Mouse (Mus musculus) neural tube, embryonic 11.5 days (tissue): ENCODE data around the gene Gab1. TPM values are rescaled to one million over a fixed set of nuclear protein-coding genes. Genes with fewer than 3 reads are reported as not detected.

Source experiments
- ATAC-seq: fragments of 200-750 bp; cut with Nextera tagmentation; 2 replicates; pipeline ENCODE4 v1.8.0; 2017; ENCODE audit warnings: moderate number of reproducible peaks, mild to moderate bottlenecking, moderate TSS enrichment, moderate library complexity; ENCODE audit not compliant: insufficient read depth, low FRiP score, low TSS enrichment
- DNase-seq: peaks from one replicate; pipeline ENCODE4 v3.0.0-alpha.2; 2015; ENCODE audit warnings: low spot score
- H3K27ac ChIP-seq: fragments of 300-500 bp; sonication (generic); 2 replicates; pipeline ENCODE4 v1.5.1; 2014; ENCODE audit warnings: low read depth, mild to moderate bottlenecking, low read length
- H3K27me3 ChIP-seq: fragments of 300-500 bp; sonication (generic); 2 replicates; pipeline ENCODE4 v1.6.1; 2014; ENCODE audit warnings: mild to moderate bottlenecking, low read length, mixed read lengths; ENCODE audit not compliant: control insufficient read depth, insufficient read depth
- H3K36me3 ChIP-seq: fragments of 300-500 bp; sonication (generic); 2 replicates; pipeline ENCODE4 v1.6.1; 2014; ENCODE audit warnings: mild to moderate bottlenecking, low read length, moderate library complexity, mixed read lengths; ENCODE audit not compliant: control insufficient read depth, insufficient read depth
- H3K4me1 ChIP-seq: fragments of 300-500 bp; sonication (generic); 2 replicates; pipeline ENCODE4 v1.6.1; 2014; ENCODE audit warnings: low read length, mixed read lengths; ENCODE audit not compliant: control insufficient read depth, insufficient read depth
- H3K4me2 ChIP-seq: fragments of 300-500 bp; sonication (generic); 2 replicates; pipeline ENCODE4 v1.6.1; 2014; ENCODE audit warnings: low read depth, mild to moderate bottlenecking, moderate library complexity
- H3K4me3 ChIP-seq: fragments of 300-500 bp; sonication (generic); 2 replicates; pipeline ENCODE4 v1.5.1; 2014; ENCODE audit warnings: low read depth, low read length
- H3K9ac ChIP-seq: fragments of 300-500 bp; sonication (generic); 2 replicates; pipeline ENCODE4 v1.6.1; 2014; ENCODE audit warnings: mild to moderate bottlenecking, low read length
- H3K9me3 ChIP-seq: fragments of 300-500 bp; sonication (generic); 2 replicates; pipeline ENCODE4 v1.6.1; 2016; ENCODE audit warnings: low read length; ENCODE audit not compliant: control insufficient read depth
- WGBS: fragments of 180-500 bp; shearing (Covaris S2); extraction: QIAGEN DNeasy Blood & Tissue Kit; methylation state at CpG from one replicate; pipeline ENCODE4 v1.1.7; 2014; 5-methylcytosine and 5-hydroxymethylcytosine counted together
- polyA plus RNA-seq: library from polyadenylated mRNA; unstranded; fragments of >200 nt; fragmentation: Nextera tagmentation; extraction: Ambion mirVana; gene quantifications from 2 replicates; pipeline ENCODE4 v1.2.1, GENCODE M21; 2014

The Gab1 gene
- polyA plus RNA-seq, 1 experiment from 2014 or later, result 24.5 TPM

- no peak for ATAC-seq
- Histone ChIP-seq H3K27ac (peak overlapping the region; percentile 36; the same call in 1 of the 2 replicates), H3K9me3 (no peaks in the 10 kb centered on the region), H3K36me3 (no peaks in the 10 kb centered on the region), H3K4me2 (no peak overlapping the region), H3K9ac (no peak overlapping the region), H3K4me1 (peaks cover 4% of the 10 kb centered on the region; the same call in 1 of the 2 replicates), H3K4me3 (no peak overlapping the region), H3K27me3 (no peaks in the 10 kb centered on the region)
- DNase-seq, result no peak
- WGBS, result 25% methylated on average over 4 of the region's 4 CpGs
Measured at GRCm38 (mm10) chr8:80804066-80804619, 76.2 kb downstream of the Gab1 start.

- no peak overlapping the region for H3K9ac ChIP-seq
- H3K4me1 ChIP-seq, result 0 out of 2 replicates have a peak, but pooled peaks cover 2% of the 10 kb centered on the region
- ATAC-seq (no peak), DNase-seq (no peak)
- no peak overlapping the region for H3K27ac ChIP-seq
- H3K4me2 ChIP-seq, result no peak overlapping the region
- no peaks in the 10 kb centered on the region for H3K9me3 ChIP-seq
- H3K27me3 ChIP-seq, result no peaks in the 10 kb centered on the region
- H3K4me3 ChIP-seq, result no peak overlapping the region
- no peaks in the 10 kb centered on the region for H3K36me3 ChIP-seq
- 89% methylated on average over 3 of the region's 3 CpGs for WGBS
Measured at GRCm38 (mm10) chr8:80798778-80799177, 81.5 kb downstream of the Gab1 start.

DNA sequence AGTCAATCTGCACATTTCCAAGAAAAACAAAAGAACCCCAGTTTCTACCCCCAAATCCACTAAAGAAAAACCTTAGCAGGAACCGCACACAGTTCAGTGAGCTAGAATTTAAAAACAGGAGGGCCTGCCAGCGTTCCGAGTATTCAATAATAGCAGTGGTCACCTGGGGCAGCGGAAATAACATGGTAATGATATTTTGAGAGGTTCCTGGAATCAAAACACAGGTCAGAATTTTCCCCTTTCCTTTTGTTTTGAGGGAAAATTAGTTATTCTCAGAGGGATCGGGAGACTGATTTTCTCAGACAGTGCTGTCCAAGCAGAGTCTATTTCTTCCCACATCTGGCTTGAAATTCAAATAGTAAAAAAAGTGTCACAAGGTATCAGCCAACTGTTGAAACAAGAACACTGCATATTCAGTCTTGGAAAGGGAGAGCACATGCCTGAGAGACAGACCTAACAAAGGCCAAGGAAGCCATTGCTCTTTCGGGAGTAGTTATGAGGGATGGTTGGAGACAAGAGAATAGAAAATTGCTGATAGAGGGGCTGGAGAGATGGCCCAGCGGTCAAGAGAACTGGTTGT, 82.0 kb downstream of the Gab1 start:
- Histone ChIP-seq H3K36me3 (no peaks in the 10 kb centered on the region), H3K9me3 (no peaks in the 10 kb centered on the region), H3K27ac (no peak overlapping the region), H3K27me3 (no peaks in the 10 kb centered on the region), H3K4me3 (no peak overlapping the region), H3K4me1 (0 out of 2 replicates have a peak, but pooled peaks cover 2% of the 10 kb centered on the region), H3K4me2 (no peak overlapping the region), H3K9ac (no peak overlapping the region)
- WGBS, result 90% methylated on average over 7 of the region's 7 CpGs
- no peak for DNase-seq
- no peak for ATAC-seq

GRCm38 (mm10) chr8:80796070-80796469, 84.2 kb downstream of the Gab1 start:
- H3K9me3 ChIP-seq, result no peaks in the 10 kb centered on the region
- ATAC-seq (no peak), DNase-seq (no peak)
- no peak overlapping the region for H3K9ac ChIP-seq
- H3K36me3 ChIP-seq, result no peaks in the 10 kb centered on the region
- H3K4me2 ChIP-seq, result no peak overlapping the region
- H3K27ac ChIP-seq, result no peak overlapping the region
- 0 out of 2 replicates have a peak, but pooled peaks cover 2% of the 10 kb centered on the region for H3K4me1 ChIP-seq
- no peak overlapping the region for H3K4me3 ChIP-seq
- WGBS, result 86% methylated on average over 4 of the region's 4 CpGs
- no peaks in the 10 kb centered on the region for H3K27me3 ChIP-seq

GRCm38 (mm10) chr8:80794585-80795509, 85.5 kb downstream of the Gab1 start:
- no peak for DNase-seq
- Histone ChIP-seq H3K36me3 (no peaks in the 10 kb centered on the region), H3K9me3 (no peaks in the 10 kb centered on the region), H3K4me1 (0 out of 2 replicates have a peak, but pooled peaks cover 2% of the 10 kb centered on the region), H3K4me3 (no peak overlapping the region), H3K27me3 (no peaks in the 10 kb centered on the region), H3K9ac (no peak overlapping the region), H3K4me2 (no peak overlapping the region), H3K27ac (no peak overlapping the region)
- WGBS, result 90% methylated on average over 19 of the region's 19 CpGs
- no peak for ATAC-seq

DNA sequence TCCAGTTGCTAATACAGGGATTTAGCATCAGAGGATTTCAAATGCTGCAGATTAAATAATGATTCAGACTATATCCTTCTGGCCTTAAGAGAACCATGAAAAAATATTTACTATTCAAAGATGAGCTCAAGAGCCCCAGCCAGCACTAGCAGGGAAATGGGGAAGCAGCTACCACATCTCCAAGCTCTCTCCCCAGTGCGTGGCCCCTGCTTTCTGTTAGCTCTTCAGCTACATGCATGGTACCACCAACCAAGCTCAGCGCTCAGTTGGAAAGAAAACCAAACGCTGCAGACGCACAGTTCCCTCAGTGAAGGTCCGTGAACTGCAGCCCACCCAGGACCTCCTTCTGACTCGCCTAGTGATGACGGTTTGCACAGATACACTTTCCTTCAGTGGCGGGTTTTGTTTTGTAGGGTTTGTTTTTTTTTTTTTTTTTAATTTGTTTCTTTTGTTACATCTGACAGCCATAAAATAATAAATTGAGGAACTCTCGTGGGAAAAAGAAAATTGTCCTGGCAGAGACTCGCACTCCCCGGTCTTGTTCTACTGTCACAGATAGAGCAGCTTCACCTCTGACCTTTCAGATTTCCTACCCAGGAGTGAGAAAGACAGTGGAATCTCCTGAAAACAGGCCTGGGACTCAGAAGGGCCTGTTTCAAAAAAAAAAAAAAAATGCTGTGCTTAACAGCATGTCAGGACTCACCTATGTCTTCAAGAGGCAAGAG, 86.4 kb downstream of the Gab1 start:
- Histone ChIP-seq H3K4me3 (no peak overlapping the region), H3K9ac (no peak overlapping the region), H3K4me2 (no peak overlapping the region), H3K27ac (no peak overlapping the region), H3K27me3 (no peaks in the 10 kb centered on the region), H3K9me3 (no peaks in the 10 kb centered on the region), H3K36me3 (no peaks in the 10 kb centered on the region), H3K4me1 (0 out of 2 replicates have a peak, but pooled peaks cover 2% of the 10 kb centered on the region)
- WGBS, result 42% methylated on average over 11 of the region's 11 CpGs
- ATAC-seq (no peak), DNase-seq (no peak)

DNA sequence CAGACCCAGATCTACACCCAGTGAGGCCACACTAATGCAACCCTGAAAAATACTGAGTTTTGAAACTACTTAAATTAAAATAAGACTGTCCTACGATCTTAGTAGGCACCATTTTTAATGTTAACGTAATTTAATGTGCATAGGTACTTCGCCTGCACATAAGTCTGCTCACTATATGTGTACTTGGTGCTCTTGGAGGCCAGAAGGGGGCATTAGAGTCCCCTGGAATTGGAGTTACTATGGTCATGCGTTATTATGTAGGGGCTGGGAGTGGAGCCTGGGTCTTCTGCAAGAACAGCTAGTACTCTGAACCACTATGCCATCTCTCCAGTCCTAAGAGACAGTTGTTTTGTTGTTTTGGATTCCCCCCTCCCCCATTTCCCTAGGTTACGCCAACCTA, 88.1 kb downstream of the Gab1 start:
- Histone ChIP-seq H3K27ac (no peak overlapping the region), H3K27me3 (no peaks in the 10 kb centered on the region), H3K4me2 (no peak overlapping the region), H3K4me3 (no peak overlapping the region), H3K36me3 (no peaks in the 10 kb centered on the region), H3K4me1 (0 out of 2 replicates have a peak, but pooled peaks cover 2% of the 10 kb centered on the region), H3K9ac (no peak overlapping the region), H3K9me3 (no peaks in the 10 kb centered on the region)
- 87% methylated on average over 5 of the region's 5 CpGs for WGBS
- ATAC-seq (no peak), DNase-seq (no peak)

- ATAC-seq, result no peak
- Histone ChIP-seq H3K9ac (no peak overlapping the region), H3K27ac (no peak overlapping the region), H3K4me3 (no peak overlapping the region), H3K4me1 (0 out of 2 replicates have a peak, but pooled peaks cover 2% of the 10 kb centered on the region), H3K36me3 (no peaks in the 10 kb centered on the region), H3K27me3 (no peaks in the 10 kb centered on the region), H3K4me2 (no peak overlapping the region), H3K9me3 (no peaks in the 10 kb centered on the region)
- no peak for DNase-seq
- 95% methylated on average over 6 of the region's 6 CpGs for WGBS
Measured at GRCm38 (mm10) chr8:80789324-80789723, 91.0 kb downstream of the Gab1 start.
